Comparison of ENCODE assay signal across 11 mouse cellular contexts in genomic region chr3:108433188-108433880, GRCm38 (mm10). TPM values are rescaled to one million over a fixed set of nuclear protein-coding genes. Genes with fewer than 3 reads are reported as not detected.
DNase-seq lines count a peak whose midpoint lies in the region; ATAC-seq lines count a peak whose summit lies in the region.
"Had no signal": no experiment of that assay in that cellular context is flagged by ENCODE, and none has a peak within 500 bp of the region (broad histone marks: within the 10 kb centered on the region; RNA-seq: fewer than 3 reads in every experiment).

No protein-coding gene starts in this region.

- no peaks in the 10 kb centered on the region for H3K9me3 ChIP-seq in heart, embryonic 12.5 days (replicated peaks)
- no peaks in the 10 kb centered on the region for H3K9me3 ChIP-seq in embryonic facial prominence, embryonic 10.5 days
- no peaks in the 10 kb centered on the region for H3K9me3 ChIP-seq in hindbrain, embryonic 15.5 days
- H3K9me3 ChIP-seq in neural tube, embryonic 13.5 days, result no peaks in the 10 kb centered on the region

- H3K4me2 ChIP-seq in heart, embryonic 12.5 days, result no peak overlapping the region
- 0 out of 2 replicates have a peak overlapping the region, but pooled peaks have one; percentile 3 for H3K4me2 ChIP-seq in hindbrain, embryonic 15.5 days
- peak overlapping the region; percentile 11; the same call in 1 of the 2 replicates for H3K4me2 ChIP-seq in neural tube, embryonic 13.5 days

- peaks cover 84% of the 10 kb centered on the region for H3K36me3 ChIP-seq in heart, embryonic 12.5 days
- H3K36me3 ChIP-seq in embryonic facial prominence, embryonic 10.5 days (replicated peaks), result peaks cover 89% of the 10 kb centered on the region
- peaks cover 55% of the 10 kb centered on the region for H3K36me3 ChIP-seq in hindbrain, embryonic 15.5 days
- peaks cover 75% of the 10 kb centered on the region for H3K36me3 ChIP-seq in neural tube, embryonic 13.5 days

- H3K4me1 ChIP-seq in heart, embryonic 12.5 days (replicated peaks), result peaks cover 3% of the 10 kb centered on the region; the same call in 1 of the 2 replicates
- peaks cover 38% of the 10 kb centered on the region for H3K4me1 ChIP-seq in embryonic facial prominence, embryonic 10.5 days
- peaks cover 29% of the 10 kb centered on the region for H3K4me1 ChIP-seq in hindbrain, embryonic 15.5 days (replicated peaks)
- peaks cover 70% of the 10 kb centered on the region for H3K4me1 ChIP-seq in neural tube, embryonic 13.5 days (replicated peaks)

- H3K27ac ChIP-seq in heart, embryonic 12.5 days (ENCODE audit: poor library complexity, severe bottlenecking), result no peak overlapping the region
- peak overlapping the region; percentile 80 for H3K27ac ChIP-seq in embryonic facial prominence, embryonic 10.5 days (replicated peaks)
- peak overlapping the region; percentile 81 for H3K27ac ChIP-seq in hindbrain, embryonic 15.5 days (replicated peaks)
- peak overlapping the region; percentile 94 for H3K27ac ChIP-seq in neural tube, embryonic 13.5 days (replicated peaks)

- ATAC-seq in heart, embryonic 12.5 days (ENCODE audit: insufficient number of reproducible peaks, low FRiP score), result 0 out of 2 replicates have a peak, but pooled peaks have one; percentile 36
- ATAC-seq in hindbrain, embryonic 15.5 days (ENCODE audit: low FRiP score, low read depth), result peak; percentile 91
- peak; percentile 92 for ATAC-seq in neural tube, embryonic 13.5 days (ENCODE audit: low read depth)

- no peak overlapping the region for H3K9ac ChIP-seq in heart, embryonic 12.5 days
- peak overlapping the region; percentile 9; the same call in 1 of the 2 replicates for H3K9ac ChIP-seq in hindbrain, embryonic 15.5 days
- H3K9ac ChIP-seq in neural tube, embryonic 13.5 days, result peak overlapping the region; percentile 43; the same call in 1 of the 2 replicates

- H3K27me3 ChIP-seq in heart, embryonic 12.5 days (replicated peaks), result no peaks in the 10 kb centered on the region
- H3K27me3 ChIP-seq in embryonic facial prominence, embryonic 10.5 days (replicated peaks; ENCODE audit: low read depth, poor library complexity, severe bottlenecking), result no peaks in the 10 kb centered on the region
- H3K27me3 ChIP-seq in hindbrain, embryonic 15.5 days, result no peaks in the 10 kb centered on the region
- no peaks in the 10 kb centered on the region for H3K27me3 ChIP-seq in neural tube, embryonic 13.5 days

- 53% methylated on average over 18 of the region's 18 CpGs for WGBS in heart, embryonic 12.5 days
- WGBS in embryonic facial prominence, embryonic 10.5 days, result 31% methylated on average over 18 of the region's 18 CpGs
- WGBS in hindbrain, embryonic 15.5 days, result 18% methylated on average over 18 of the region's 18 CpGs
- WGBS in neural tube, embryonic 13.5 days, result 8% methylated on average over 18 of the region's 18 CpGs

- DNase-seq in heart, adult 9 months (ENCODE audit: low spot score in 2 of 2), result no peak
- peak; percentile 71 for DNase-seq in embryonic facial prominence, embryonic 10.5 days (ENCODE audit: low spot score)
- no peak for DNase-seq in kidney, adult 8-10 months
- DNase-seq in frontal cortex, adult 2 months (ENCODE audit: extremely low spot score in 1 of 2, low spot score in 1 of 2), result no peak
- no peak for DNase-seq in layer of hippocampus, adult 18-20 months (ENCODE audit: low spot score in 2 of 2)
- DNase-seq: cerebellum, postnatal 14 days; heart, postnatal 14 days; lung, adult 18-20 months had no signal

- no peak overlapping the region for H3K4me3 ChIP-seq in heart, embryonic 12.5 days
- H3K4me3 ChIP-seq in embryonic facial prominence, embryonic 10.5 days, result peak overlapping the region; percentile 33
- H3K4me3 ChIP-seq in hindbrain, embryonic 15.5 days, result no peak overlapping the region
- H3K4me3 ChIP-seq in neural tube, embryonic 13.5 days, result no peak overlapping the region

RNA-seq across cellular contexts. Expression of gene Sars, which starts 11.7 kb away (rescaled TPM):
- 95.8 and 98.1 TPM in 2 replicates for polyA plus RNA-seq in heart, embryonic 12.5 days (2016; fragmentation: Nextera tagmentation; extraction: Ambion mirVana)
- 132 and 139 TPM in 2 replicates for polyA plus RNA-seq in embryonic facial prominence, embryonic 10.5 days (2016; fragmentation: Nextera tagmentation; extraction: Ambion mirVana)
- polyA plus RNA-seq in hindbrain, embryonic 15.5 days (2015; fragmentation: Nextera tagmentation; extraction: Ambion mirVana), result 197 and 219 TPM in 2 replicates
- polyA plus RNA-seq in neural tube, embryonic 13.5 days (2015; fragmentation: Nextera tagmentation; extraction: Ambion mirVana), result 210 and 223 TPM in 2 replicates
- 202 and 203 TPM in 2 replicates for polyA plus RNA-seq in frontal cortex, adult 2 months (2012; rRNA removed)
- 100 to 1,000 TPM; 205 to 221 TPM for total RNA-seq in layer of hippocampus, adult 18-20 months (2021)

RNA-seq across cellular contexts. Expression of gene Celsr2, which starts 18.0 kb away (rescaled TPM):
- polyA plus RNA-seq in heart, embryonic 12.5 days (2016; fragmentation: Nextera tagmentation; extraction: Ambion mirVana), result 2.3 and 3.6 TPM in 2 replicates
- 10.2 and 20.1 TPM in 2 replicates for polyA plus RNA-seq in embryonic facial prominence, embryonic 10.5 days (2016; fragmentation: Nextera tagmentation; extraction: Ambion mirVana)
- polyA plus RNA-seq in hindbrain, embryonic 15.5 days (2015; fragmentation: Nextera tagmentation; extraction: Ambion mirVana), result 43.1 and 44.9 TPM in 2 replicates
- polyA plus RNA-seq in neural tube, embryonic 13.5 days (2015; fragmentation: Nextera tagmentation; extraction: Ambion mirVana), result 37.6 and 44.1 TPM in 2 replicates
- 63.6 TPM in 2 replicates for polyA plus RNA-seq in frontal cortex, adult 2 months (2012; rRNA removed)
- total RNA-seq in layer of hippocampus, adult 18-20 months (2021), result 100 to 1,000 TPM; 172 to 173 TPM

RNA-seq across cellular contexts. Expression of gene Psrc1, which starts 49.7 kb away (rescaled TPM):
- polyA plus RNA-seq in heart, embryonic 12.5 days (2016; fragmentation: Nextera tagmentation; extraction: Ambion mirVana), result 26.4 and 27.3 TPM in 2 replicates
- 97.9 and 100.0 TPM in 2 replicates for polyA plus RNA-seq in embryonic facial prominence, embryonic 10.5 days (2016; fragmentation: Nextera tagmentation; extraction: Ambion mirVana)
- polyA plus RNA-seq in hindbrain, embryonic 15.5 days (2015; fragmentation: Nextera tagmentation; extraction: Ambion mirVana), result 11.5 and 14.5 TPM in 2 replicates
- 10.9 and 11.9 TPM in 2 replicates for polyA plus RNA-seq in neural tube, embryonic 13.5 days (2015; fragmentation: Nextera tagmentation; extraction: Ambion mirVana)
- 11.7 and 14.6 TPM in 2 replicates for polyA plus RNA-seq in frontal cortex, adult 2 months (2012; rRNA removed)
- 10 to 100 TPM; 23.2 to 25.0 TPM for total RNA-seq in layer of hippocampus, adult 18-20 months (2021)

Comparison
In these comparisons a context has a peak if more than half of its experiments do, and no peak if none do; other contexts are left out.
1. ATAC-seq: peak in every context shown above with its lines; median percentile 92 in neural tube, embryonic 13.5 days; 91 in hindbrain, embryonic 15.5 days; 36 in heart, embryonic 12.5 days.